In genomic region chr7:131800416-131801045, GRCm38 (mm10) we compare ENCODE assay signal across 8 mouse cellular contexts.
DNase-seq lines count a peak whose midpoint lies in the region.

No protein-coding gene starts in this region.

- intact Hi-C loops in gastrocnemius, postnatal 14 days (cut with DNase I; ENCODE audit: low total_unique reads) = no loop called here

- DNase-seq in gastrocnemius, postnatal 14 days = peak; percentile 8
- DNase-seq in gastrocnemius, adult 8-10 months (ENCODE audit: low spot score in 2 of 2) = no peak
- peak; percentile 5 for DNase-seq in NIH3T3 (ENCODE audit: low read depth)
- DNase-seq in forelimb bud, embryonic 11.5 days (ENCODE audit: low read depth, low spot score) = peak; percentile 46
- DNase-seq in lung, postnatal 36 days = peak; percentile 22
- no peak for DNase-seq in ovary, postnatal 36 days (ENCODE audit: low spot score)
- DNase-seq in layer of hippocampus, adult 11-12 months (ENCODE audit: low spot score) = no peak
- no peak for DNase-seq in gastrocnemius, postnatal 25 days

Comparison
In these comparisons a context has a peak if more than half of its experiments do, and no peak if none do; other contexts are left out.
1. DNase-seq: peak in gastrocnemius, postnatal 14 days (single experiment), NIH3T3 (single experiment), forelimb bud, embryonic 11.5 days (single experiment) and lung, postnatal 36 days (single experiment); none in gastrocnemius, adult 8-10 months (0 of 2), ovary, postnatal 36 days (single experiment), layer of hippocampus, adult 11-12 months (single experiment) and gastrocnemius, postnatal 25 days (single experiment).